Mouse (Mus musculus) stomach, embryonic 16.5 days (tissue): ENCODE measurements around the gene Klrc3. TPM values are rescaled to one million over a fixed set of nuclear protein-coding genes. Genes with fewer than 3 reads are reported as not detected.
"Not testable (repeated sequence)": the region's sequence is repeated elsewhere in the genome, so short reads cannot be mapped to it uniquely, and the experiment has no call there.

Experiments used
- ATAC-seq: fragments of 200-750 bp; cut with Nextera tagmentation; 2 replicates; pipeline ENCODE4 v1.8.0; 2017; ENCODE audit warnings: moderate number of reproducible peaks, moderate TSS enrichment; ENCODE audit not compliant: insufficient read depth, low FRiP score
- H3K27ac ChIP-seq: fragments of 300-500 bp; sonication (generic); 2 replicates; pipeline ENCODE4 v1.5.1; 2014; ENCODE audit warnings: low read length
- H3K27me3 ChIP-seq: fragments of 300-500 bp; sonication (generic); 2 replicates; pipeline ENCODE4 v1.6.1; 2014; ENCODE audit warnings: low read length, control low read depth, mixed read lengths; ENCODE audit not compliant: control insufficient read depth, insufficient read depth
- H3K36me3 ChIP-seq: fragments of 300-500 bp; sonication (generic); 2 replicates; pipeline ENCODE4 v1.6.1; 2014; ENCODE audit warnings: low read length; ENCODE audit not compliant: control insufficient read depth, insufficient read depth
- H3K4me1 ChIP-seq: fragments of 300-500 bp; sonication (generic); 2 replicates; pipeline ENCODE4 v1.6.1; 2014; ENCODE audit warnings: low read length, control low read depth, mixed read lengths; ENCODE audit not compliant: control insufficient read depth, insufficient read depth
- H3K4me2 ChIP-seq: fragments of 300-500 bp; sonication (generic); 2 replicates; pipeline ENCODE4 v1.6.1; 2014; ENCODE audit warnings: low read depth, low read length, mixed read lengths
- H3K4me3 ChIP-seq: fragments of 300-500 bp; sonication (generic); replicated peaks from 2 replicates; pipeline ENCODE4 v1.5.1; 2014; ENCODE audit warnings: mild to moderate bottlenecking, low read length
- H3K9ac ChIP-seq: fragments of 300-500 bp; sonication (generic); 2 replicates; pipeline ENCODE4 v1.6.1; 2014; ENCODE audit warnings: low read length
- H3K9me3 ChIP-seq: fragments of 300-500 bp; sonication (generic); replicated peaks from 2 replicates; pipeline ENCODE4 v1.6.1; 2016; ENCODE audit warnings: low read length, control low read depth; ENCODE audit not compliant: control insufficient read depth
- WGBS: fragments of 180-500 bp; shearing (Covaris S2); extraction: QIAGEN DNeasy Blood & Tissue Kit; methylation state at CpG from one replicate; pipeline ENCODE4 v1.1.7; 2014; 5-methylcytosine and 5-hydroxymethylcytosine counted together
- polyA plus RNA-seq: library from polyadenylated mRNA; unstranded; fragments of >200 nt; fragmentation: Nextera tagmentation; extraction: Ambion mirVana; gene quantifications from 2 replicates; pipeline ENCODE4 v1.2.1, GENCODE M21; 2015

The Klrc3 gene
- polyA plus RNA-seq, result not detected in 2 replicates

DNA sequence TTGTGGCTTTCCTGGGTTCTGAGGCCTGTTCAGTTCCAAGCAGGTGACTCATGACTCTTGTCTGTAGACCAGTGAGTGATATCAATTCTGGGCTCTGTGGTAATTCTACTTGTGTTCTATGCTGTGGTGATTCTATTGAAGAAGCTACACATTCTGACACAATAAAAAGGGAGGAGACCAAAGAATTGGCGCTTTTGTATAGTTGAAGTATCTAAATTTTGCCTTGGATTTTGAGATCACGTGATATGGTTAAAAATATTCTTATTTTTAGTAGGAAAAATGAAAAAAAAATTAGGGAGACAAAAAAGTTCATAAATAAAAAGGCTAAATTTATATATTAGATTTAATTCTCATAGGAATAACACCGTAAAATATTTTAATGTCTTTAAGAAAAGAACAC lies at the start of gene Klrc3:
Gene Klrc3, minus strand, starts transcription at position 101 of the 400 bp plus-strand sequence.
- H3K27ac ChIP-seq, H3K9me3 ChIP-seq: not testable (repeated sequence)
- 81% methylated on average over 3 of the region's 3 CpGs for WGBS

DNA sequence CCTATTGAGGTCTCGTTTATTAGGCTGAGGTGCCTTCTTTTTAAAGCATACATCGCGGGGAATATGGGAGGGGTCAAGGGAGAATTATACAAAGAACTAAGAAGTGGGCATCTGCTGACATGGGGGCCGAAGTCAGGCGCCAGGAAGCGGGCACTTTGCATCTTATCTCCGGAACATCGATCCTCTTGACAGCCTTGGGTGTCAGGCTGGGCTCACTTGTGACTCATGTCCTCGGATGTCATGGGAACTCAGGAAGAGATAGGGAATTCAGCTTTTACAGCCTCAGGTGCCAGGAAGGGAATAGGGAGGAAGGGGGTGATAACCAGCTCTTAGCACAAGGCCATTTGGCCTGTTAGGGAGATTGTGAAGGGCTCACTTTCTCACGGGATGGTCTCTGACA lies 48.3 kb upstream of the Klrc3 start:
- not testable (repeated sequence) for H3K27ac ChIP-seq, H3K36me3 ChIP-seq, H3K9ac ChIP-seq, H3K4me2 ChIP-seq, ATAC-seq, H3K4me1 ChIP-seq, H3K4me3 ChIP-seq, H3K27me3 ChIP-seq, H3K9me3 ChIP-seq
- WGBS, result 69% methylated on average over 10 of the region's 10 CpGs

More for the DNA sequence above, at the start of gene Klrc3:
- ATAC-seq, H3K4me1 ChIP-seq, H3K27me3 ChIP-seq, H3K9ac ChIP-seq, H3K4me2 ChIP-seq, H3K36me3 ChIP-seq, H3K4me3 ChIP-seq: not testable (repeated sequence)

GRCm38 (mm10) chr6:129680379-129680778 lies 37.2 kb upstream of the Klrc3 start:
- ATAC-seq, result peak; percentile 74; the same call in 1 of the 2 replicates
- no peak overlapping the region for H3K4me3 ChIP-seq
- H3K27me3 ChIP-seq, result no peaks in the 10 kb centered on the region
- no peaks in the 10 kb centered on the region for H3K36me3 ChIP-seq
- H3K9me3 ChIP-seq, result no peaks in the 10 kb centered on the region
- 59% methylated on average over 1 of the region's 1 CpGs for WGBS
- H3K4me2 ChIP-seq, result no peak overlapping the region
- no peak overlapping the region for H3K9ac ChIP-seq
- no peaks in the 10 kb centered on the region for H3K4me1 ChIP-seq
- no peak overlapping the region for H3K27ac ChIP-seq

- H3K4me2 ChIP-seq, result no peak within 1 kb of the TSS
- no peak within 1 kb of the TSS for H3K9ac ChIP-seq
- no peak within 1 kb of the TSS for H3K27ac ChIP-seq
- no peak within 1 kb of the TSS for H3K4me3 ChIP-seq
- WGBS, result 80% methylated on average over 3 of the region's 3 CpGs
- H3K9me3 ChIP-seq, result no peaks in the 10 kb centered on the region
- ATAC-seq, result no peak
- no peaks in the 10 kb centered on the region for H3K36me3 ChIP-seq
- H3K27me3 ChIP-seq, result no peaks in the 10 kb centered on the region
- no peaks in the 10 kb centered on the region for H3K4me1 ChIP-seq
Observed at GRCm38 (mm10) chr6:129678873-129679272, 35.7 kb upstream of the Klrc3 start, which contains the start of gene Klrc1. Gene Klrc1, minus strand, starts transcription at chr6:129678973.

- not testable (repeated sequence) for H3K4me3 ChIP-seq, H3K36me3 ChIP-seq, H3K27me3 ChIP-seq, ATAC-seq, H3K4me2 ChIP-seq, H3K9ac ChIP-seq, H3K9me3 ChIP-seq, H3K27ac ChIP-seq, H3K4me1 ChIP-seq
- WGBS, result no CpG with 5 or more reads among the region's 3 CpGs
Observed at GRCm38 (mm10) chr6:129661301-129661700, 18.2 kb upstream of the Klrc3 start.

GRCm38 (mm10) chr6:129660589-129660988 lies 17.5 kb upstream of the Klrc3 start, which contains the start of gene Klrc2:
Gene Klrc2, minus strand, starts transcription at chr6:129660689.
- ATAC-seq, H3K4me1 ChIP-seq, H3K9ac ChIP-seq, H3K9me3 ChIP-seq, H3K27ac ChIP-seq, H3K36me3 ChIP-seq, H3K4me2 ChIP-seq, H3K4me3 ChIP-seq, H3K27me3 ChIP-seq: not testable (repeated sequence)
- 72% methylated on average over 4 of the region's 4 CpGs for WGBS

- H3K9me3 ChIP-seq, H3K36me3 ChIP-seq, H3K9ac ChIP-seq, H3K27ac ChIP-seq, H3K27me3 ChIP-seq, H3K4me3 ChIP-seq, ATAC-seq, H3K4me2 ChIP-seq, H3K4me1 ChIP-seq: not testable (repeated sequence)
- 100% methylated on average over 2 of the region's 3 CpGs for WGBS
Observed at GRCm38 (mm10) chr6:129644054-129644453, 917 bp upstream of the Klrc3 start.

GRCm38 (mm10) chr6:129631046-129631445 lies 12.1 kb downstream of the Klrc3 start:
- 78% methylated on average over 2 of the region's 2 CpGs for WGBS
- not testable (repeated sequence) for H3K27me3 ChIP-seq, H3K36me3 ChIP-seq, H3K4me1 ChIP-seq, H3K9ac ChIP-seq, H3K4me2 ChIP-seq, ATAC-seq, H3K4me3 ChIP-seq, H3K9me3 ChIP-seq, H3K27ac ChIP-seq

DNA sequence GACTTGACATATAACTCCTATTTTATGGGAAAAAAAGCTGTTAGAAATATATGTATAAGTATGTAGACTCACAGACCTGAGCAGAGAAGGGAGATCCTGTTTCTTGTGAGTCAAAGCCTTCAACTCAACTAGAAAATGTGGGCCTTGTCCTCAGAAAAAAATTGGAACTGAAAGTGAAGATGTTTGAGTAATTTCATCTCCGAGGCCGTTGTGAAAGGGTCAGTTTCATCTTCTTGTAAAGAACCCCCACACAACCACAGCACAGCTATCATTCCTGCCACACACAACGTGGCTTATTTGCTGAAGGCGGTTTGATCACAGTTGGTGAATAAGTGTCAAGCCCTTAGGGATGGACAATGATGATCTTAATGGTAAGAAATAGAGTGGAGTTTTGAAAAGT lies 19.4 kb downstream of the Klrc3 start, which contains the start of gene Klrk1:
Gene Klrk1, minus strand, starts transcription at position 130 of the 400 bp plus-strand sequence.
- no peaks in the 10 kb centered on the region for H3K9me3 ChIP-seq
- H3K4me1 ChIP-seq, result no peaks in the 10 kb centered on the region
- 67% methylated on average over 4 of the region's 4 CpGs for WGBS
- H3K27me3 ChIP-seq, result no peaks in the 10 kb centered on the region
- no peak within 1 kb of the TSS for H3K9ac ChIP-seq
- H3K27ac ChIP-seq, result no peak within 1 kb of the TSS
- no peak within 1 kb of the TSS for H3K4me3 ChIP-seq
- no peaks in the 10 kb centered on the region for H3K36me3 ChIP-seq
- H3K4me2 ChIP-seq, result no peak within 1 kb of the TSS
- ATAC-seq, result no peak

DNA sequence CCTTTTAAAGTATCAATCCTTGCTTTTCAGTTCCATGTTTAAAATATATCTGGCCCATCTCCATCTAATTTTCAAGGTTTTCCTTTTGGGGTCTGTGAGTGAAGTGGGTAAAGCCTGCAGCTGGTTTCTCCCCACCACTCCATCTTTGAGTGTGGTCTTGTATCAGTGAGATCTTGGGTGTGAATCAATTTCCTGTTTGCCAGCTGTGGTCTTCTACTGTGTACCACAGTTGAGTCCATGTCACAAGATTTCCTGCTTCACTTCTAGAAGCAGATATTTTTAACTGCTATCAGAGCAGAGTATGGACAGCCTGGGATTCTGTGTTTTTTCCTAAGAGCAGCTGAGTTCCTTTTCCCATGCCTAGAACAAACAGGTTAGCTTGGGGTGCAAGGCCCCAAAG lies 34.8 kb downstream of the Klrc3 start:
- no peak for ATAC-seq
- no peaks in the 10 kb centered on the region for H3K36me3 ChIP-seq

More for the DNA sequence above, 34.8 kb downstream of the Klrc3 start:
- Histone ChIP-seq H3K27ac (no peak overlapping the region), H3K9ac (no peak overlapping the region), H3K4me3 (no peak overlapping the region), H3K4me1 (no peaks in the 10 kb centered on the region), H3K4me2 (no peak overlapping the region), H3K27me3 (no peaks in the 10 kb centered on the region), H3K9me3 (no peaks in the 10 kb centered on the region)
